Mouse (Mus musculus) T-cell, adult 2 months (primary cell): ENCODE results near the gene Klf13.

Source experiments
- DNase-seq: peaks from one replicate; pipeline ENCODE4 v3.0.0; 2022; ENCODE audit warnings: low spot score

The Klf13 gene

DNA sequence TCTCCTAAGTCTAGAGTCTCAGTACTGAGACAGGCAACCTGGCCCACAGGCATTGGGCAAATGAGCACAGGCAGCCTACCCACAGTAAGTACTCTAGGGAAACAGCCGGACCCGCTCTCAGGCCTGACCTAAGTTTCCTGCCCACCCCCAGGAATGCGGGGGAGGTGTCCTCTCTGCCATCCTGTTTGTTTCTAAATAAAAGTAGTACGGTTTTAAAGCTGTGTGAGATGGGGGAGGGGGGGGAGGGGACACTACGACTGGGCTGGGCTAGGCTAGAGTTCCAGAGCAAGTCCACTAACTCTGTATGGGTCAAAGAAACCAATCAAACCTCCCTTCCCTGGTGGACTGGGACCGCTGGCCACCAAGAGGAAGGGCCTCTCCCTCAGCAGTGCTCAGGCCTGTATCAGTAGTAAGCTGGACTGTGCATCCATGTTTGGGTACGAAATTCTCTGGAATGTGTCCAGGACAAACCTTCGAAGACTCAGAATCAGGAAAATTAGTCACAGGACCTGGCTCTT is 51.6 kb downstream of the Klf13 start:
- no peak for DNase-seq

DNA sequence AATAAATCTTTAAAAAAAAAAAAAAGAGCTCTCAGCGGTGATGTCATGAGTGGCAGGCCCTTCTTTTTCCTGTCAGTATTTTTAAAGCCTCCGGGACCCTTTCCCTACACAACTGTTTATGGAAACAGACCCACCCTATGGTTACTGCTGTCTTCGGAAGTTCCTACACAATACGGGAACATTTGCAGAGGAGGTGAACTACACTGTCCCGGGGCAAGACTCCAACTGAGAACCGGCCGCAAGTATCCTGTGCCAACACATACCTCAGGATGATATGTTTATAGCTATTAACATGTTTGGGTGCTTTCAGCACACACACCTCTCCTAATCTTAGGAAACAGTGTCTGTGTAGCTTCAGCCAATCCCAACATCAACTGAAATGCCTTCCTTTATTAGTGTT is 53.7 kb downstream of the Klf13 start:
- DNase-seq = no peak

- no peak for DNase-seq
Measured at GRCm38 (mm10) chr7:63882739-63883138, 56.0 kb downstream of the Klf13 start.

GRCm38 (mm10) chr7:63879583-63879982 is 59.1 kb downstream of the Klf13 start:
- no peak for DNase-seq

DNA sequence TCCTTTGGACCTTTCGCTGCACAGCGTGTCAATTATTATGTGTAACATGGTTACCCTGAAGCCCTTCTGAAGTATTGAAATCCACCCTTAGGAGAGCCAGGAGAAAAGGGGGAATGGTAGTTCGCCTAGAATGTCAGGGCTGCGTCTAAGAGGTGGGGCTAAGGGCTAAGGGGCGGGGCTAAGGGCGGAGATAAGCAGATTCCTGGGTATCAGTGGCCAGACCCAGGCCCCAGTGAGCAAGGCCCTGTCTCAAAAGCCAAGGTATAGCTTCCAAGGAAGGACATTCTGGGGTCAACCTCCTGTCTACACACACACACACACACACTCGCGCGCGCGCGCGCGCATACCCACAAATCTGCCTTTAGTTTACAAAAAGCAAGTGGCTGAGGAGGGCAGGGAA is 61.1 kb downstream of the Klf13 start:
- DNase-seq = no peak

- DNase-seq = no peak
Measured at GRCm38 (mm10) chr7:63876640-63877039, 62.1 kb downstream of the Klf13 start.

DNA sequence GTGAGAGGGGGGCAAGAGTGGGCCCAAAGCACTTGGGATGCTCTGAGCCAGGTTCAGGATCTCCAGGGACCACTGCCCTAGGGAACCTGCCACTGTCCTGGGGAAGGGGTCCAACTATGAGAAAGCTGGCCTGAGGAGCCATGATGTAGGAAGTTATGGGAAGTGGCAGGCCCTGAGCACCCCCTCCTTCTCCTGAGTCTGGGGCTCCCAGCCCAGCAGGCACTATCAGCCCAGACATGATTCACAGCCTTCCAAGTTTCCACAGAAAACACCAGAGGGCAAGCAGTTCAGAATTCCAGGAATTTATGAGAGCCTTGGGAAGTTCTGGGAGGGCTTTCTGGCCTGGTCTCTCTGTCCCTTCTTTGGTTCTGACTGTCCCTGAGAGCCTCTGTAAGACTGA is 63.0 kb downstream of the Klf13 start:
- no peak for DNase-seq

GRCm38 (mm10) chr7:63873880-63874279 is 64.8 kb downstream of the Klf13 start:
- DNase-seq = no peak

- no peak for DNase-seq
Measured at GRCm38 (mm10) chr7:63871698-63872097, 67.0 kb downstream of the Klf13 start.

DNA sequence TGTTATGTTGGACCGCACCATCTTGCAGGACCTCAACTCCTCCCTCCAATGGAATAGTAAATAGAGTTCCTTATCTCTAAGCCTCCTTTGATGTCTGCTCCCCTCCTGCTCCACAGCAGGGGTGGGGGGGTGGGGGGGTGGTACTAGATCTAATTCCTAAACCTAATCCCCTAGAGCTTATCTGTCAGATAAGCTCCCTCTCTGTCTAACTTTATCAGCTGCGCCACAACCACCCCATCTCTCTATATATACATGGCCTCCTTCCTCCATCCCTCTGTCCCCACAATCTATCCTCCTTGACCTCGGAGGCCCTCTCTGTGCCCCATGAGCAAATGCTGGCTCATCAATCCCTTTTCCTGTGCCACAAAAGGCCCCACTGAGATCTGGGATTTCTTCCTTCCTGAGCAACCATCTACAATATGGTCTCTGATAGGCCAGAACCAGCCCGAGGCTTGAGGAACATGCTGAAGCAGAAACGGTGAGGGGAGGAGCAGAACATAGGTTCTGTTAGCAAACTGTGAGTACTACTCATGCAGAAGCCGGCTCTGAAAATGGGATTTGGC is 70.3 kb downstream of the Klf13 start:
- DNase-seq = no peak

DNA sequence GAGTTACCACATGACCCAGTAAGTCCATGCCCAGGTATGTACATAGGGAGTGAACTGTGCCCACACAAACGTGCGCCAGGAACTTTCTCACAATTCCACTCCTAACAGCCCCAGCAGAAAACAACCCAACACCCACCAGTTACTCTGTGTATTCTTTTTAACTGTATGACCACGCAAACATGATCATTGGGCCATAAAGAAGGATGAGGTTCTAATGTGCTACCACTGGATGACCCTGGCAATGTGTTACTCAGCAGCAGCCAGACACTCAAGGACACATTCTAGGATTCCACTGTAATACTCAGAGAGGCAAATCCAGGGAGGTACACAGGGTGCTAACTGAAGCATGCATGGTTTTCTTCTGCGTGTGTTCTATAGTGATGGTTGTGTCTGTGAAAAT is 72.8 kb downstream of the Klf13 start:
- no peak for DNase-seq

DNA sequence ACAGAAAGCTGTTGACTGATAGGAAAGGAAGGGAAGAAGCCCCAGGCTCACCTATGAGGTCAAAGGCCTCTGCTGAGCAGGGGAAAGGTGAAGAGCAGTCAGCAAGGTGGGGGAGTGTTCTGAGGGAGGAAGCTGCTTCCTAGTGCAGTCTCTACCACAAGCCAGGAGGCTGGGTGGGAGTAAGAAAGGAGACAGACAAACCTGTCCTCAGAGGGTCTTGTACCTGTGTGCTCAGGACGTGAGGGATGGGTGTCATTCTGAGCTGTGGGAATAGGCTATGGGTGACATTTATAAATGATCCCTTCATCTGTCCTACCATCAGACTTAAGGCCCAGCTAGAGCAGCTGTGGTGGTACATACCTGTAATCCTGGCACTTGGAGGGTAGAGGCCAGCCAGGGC is 75.7 kb downstream of the Klf13 start:
- DNase-seq = no peak

GRCm38 (mm10) chr7:63861123-63861522 is 77.6 kb downstream of the Klf13 start:
- no peak for DNase-seq

DNA sequence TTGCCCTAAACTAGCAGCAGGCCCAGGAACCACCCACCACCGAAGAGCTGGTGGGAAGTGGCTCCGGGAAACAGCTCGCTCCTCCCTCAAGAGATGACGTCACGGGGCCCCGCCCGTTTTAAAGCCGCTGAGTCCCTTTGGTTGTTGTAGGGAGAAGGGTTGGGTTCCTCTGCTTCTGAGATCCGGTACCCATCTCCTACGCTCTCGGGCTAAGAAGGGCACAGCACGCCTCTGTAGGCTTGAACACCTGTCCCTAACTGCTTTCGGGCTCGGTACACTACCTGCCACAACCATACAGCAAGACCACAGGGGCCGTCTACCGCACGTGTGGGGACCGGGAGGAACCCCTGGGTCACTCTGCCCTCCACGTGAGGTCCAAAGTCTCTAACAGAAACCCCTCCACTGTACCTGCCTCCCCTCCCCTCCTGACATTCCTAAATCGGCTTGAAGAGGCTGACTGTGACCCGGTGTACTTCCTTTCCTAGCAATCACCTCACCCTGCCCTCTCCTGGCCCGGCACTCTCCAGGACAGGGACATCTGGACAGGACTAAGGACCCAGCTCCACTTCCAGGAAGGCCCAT is 80.1 kb downstream of the Klf13 start:
- peak; percentile 89 for DNase-seq

GRCm38 (mm10) chr7:63857771-63858417 is 80.8 kb downstream of the Klf13 start:
- no peak for DNase-seq

DNA sequence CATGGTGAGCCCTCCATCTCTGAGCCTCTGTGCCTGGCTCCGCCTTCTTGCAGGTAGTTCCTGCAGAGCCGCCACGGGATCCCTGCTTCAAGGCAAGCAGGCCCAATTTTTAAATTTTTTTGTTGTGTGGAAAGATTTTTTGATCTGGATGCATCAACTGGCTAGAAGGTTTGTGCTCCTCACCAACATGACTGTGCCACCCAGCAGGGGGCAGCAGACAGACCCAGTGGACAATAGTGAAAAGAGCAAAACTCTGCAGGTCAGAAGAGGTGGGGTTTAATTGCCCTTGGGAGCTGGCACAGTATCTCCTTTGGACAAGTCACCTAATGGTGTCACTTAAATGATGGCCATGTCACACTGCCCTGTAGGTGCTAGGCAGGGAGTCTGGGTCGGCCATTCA is 83.4 kb downstream of the Klf13 start:
- DNase-seq = peak; percentile 64

DNA sequence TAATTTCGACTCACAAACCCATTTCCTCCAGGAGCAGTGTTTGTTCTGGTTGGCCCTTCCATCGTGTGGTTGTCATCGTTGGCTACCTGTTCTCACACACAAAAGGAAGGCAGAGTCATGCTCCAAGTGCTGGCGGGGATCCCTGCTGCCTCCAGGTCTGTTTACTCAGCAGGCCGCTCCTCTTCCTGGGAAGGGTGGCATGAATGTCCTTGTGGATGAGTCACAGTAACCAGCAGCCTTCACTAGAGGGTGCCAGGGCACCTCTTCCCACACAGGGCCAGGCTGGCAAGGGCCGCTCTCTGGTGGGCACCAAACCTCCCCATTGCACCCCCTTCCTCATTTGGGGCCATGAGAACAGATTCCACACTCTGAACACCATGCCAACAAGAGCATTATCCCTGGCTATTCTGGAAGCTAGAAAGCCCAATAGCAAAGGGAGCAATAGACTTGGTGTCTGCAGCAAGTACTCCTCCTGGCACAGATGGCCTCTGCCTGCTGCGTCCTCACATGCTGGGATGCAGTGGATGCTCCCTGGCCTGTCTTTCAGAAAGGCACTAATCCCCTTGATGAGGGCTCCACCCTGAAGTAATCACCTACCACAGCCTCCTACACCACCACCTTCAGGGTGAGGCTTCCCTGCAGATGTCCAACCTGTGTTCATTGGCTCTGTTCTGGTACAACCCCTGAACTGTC is 86.7 kb downstream of the Klf13 start:
- no peak for DNase-seq
